Mouse (Mus musculus): ENCODE results near the gene Smarcd3. TPM values are rescaled to one million over a fixed set of nuclear protein-coding genes. Genes with fewer than 3 reads are reported as not detected.

Smarcd3 gene
- total RNA-seq, 2 experiments from 2014 or later: 93.6 to 103 TPM

DNA sequence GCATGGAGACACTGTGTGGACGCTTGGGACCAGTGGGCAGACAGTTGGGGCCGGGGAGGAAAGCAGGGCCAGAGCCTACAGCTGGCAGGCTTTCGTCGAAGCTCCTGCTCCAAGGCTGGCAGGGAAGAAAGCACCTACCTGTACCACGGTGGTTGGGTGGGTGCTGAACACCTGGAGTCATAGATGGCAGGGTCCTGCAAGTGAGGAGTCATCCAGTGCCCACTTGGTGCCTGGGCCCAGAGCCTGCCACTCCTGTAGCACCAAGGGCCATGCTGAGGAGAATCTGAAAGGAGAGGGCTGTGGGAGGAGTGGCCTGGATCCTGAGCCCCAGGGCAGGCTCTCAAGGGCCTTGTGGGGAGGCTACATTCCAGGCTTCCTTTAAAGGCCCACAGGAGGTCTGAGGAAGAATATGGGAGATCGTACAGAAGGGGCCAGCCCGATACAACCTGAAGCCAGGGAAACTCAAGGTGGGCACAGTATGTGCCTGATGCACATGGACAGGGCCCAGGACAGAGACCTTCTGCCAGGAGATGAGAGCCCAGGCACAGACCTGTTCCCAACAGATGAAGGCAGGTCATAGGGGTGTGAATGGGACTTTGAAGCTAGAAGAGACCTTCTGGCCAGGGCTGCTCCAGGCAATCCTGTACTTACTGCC lies 1.7 kb downstream of the Smarcd3 start:
- DNase-seq (ENCODE audit: low spot score in 2 of 2): no peak

DNA sequence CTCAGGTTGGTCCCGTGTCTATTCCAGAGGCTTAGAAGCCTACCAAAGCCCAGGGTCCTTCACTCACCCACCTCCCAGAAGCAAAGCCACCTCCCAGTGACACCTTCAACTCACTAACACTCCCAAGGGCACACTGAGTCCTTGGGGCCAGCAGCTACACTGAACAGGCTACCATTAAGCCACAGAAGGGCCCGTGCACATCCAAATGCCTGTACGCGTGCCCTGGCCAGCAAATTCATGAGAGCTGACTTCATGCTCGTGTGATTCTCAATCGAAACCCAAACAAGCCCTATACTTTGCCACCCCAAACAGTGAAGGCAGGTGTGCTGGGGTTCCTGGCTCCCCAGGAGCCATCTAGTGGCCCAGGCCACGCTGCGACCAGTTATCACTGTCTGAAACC lies 3.6 kb downstream of the Smarcd3 start:
- no peak for DNase-seq (ENCODE audit: low spot score in 2 of 2)

GRCm38 (mm10) chr5:24620116-24620515 lies 4.1 kb downstream of the Smarcd3 start:
- DNase-seq (ENCODE audit: low spot score in 2 of 2): no peak

- DNase-seq (ENCODE audit: low spot score in 2 of 2): no peak
Observed at GRCm38 (mm10) chr5:24618921-24619320, 5.3 kb downstream of the Smarcd3 start.

DNA sequence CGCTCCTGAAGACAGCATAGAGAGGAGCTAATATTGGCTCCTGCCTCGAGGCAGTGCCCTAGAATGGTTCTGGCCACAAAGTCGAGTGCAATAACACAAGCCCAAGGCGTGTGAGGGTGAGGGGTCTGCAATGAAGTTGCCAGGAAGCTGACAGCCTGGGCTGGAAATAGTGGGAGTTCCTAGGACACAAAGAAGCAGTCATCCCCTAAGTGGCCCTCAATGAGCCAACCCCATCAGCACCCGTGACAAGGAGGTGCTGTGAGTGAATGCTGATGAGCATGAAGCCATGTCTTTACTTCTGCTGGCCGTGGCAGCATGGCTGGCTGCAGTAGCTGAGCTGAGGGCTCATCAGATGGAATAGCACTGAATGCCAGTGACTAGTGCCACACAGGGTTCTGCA lies 9.1 kb downstream of the Smarcd3 start:
- DNase-seq (ENCODE audit: low spot score in 2 of 2): no peak

GRCm38 (mm10) chr5:24612302-24612649 lies 11.9 kb downstream of the Smarcd3 start:
- no peak for DNase-seq (ENCODE audit: low spot score in 2 of 2)

DNA sequence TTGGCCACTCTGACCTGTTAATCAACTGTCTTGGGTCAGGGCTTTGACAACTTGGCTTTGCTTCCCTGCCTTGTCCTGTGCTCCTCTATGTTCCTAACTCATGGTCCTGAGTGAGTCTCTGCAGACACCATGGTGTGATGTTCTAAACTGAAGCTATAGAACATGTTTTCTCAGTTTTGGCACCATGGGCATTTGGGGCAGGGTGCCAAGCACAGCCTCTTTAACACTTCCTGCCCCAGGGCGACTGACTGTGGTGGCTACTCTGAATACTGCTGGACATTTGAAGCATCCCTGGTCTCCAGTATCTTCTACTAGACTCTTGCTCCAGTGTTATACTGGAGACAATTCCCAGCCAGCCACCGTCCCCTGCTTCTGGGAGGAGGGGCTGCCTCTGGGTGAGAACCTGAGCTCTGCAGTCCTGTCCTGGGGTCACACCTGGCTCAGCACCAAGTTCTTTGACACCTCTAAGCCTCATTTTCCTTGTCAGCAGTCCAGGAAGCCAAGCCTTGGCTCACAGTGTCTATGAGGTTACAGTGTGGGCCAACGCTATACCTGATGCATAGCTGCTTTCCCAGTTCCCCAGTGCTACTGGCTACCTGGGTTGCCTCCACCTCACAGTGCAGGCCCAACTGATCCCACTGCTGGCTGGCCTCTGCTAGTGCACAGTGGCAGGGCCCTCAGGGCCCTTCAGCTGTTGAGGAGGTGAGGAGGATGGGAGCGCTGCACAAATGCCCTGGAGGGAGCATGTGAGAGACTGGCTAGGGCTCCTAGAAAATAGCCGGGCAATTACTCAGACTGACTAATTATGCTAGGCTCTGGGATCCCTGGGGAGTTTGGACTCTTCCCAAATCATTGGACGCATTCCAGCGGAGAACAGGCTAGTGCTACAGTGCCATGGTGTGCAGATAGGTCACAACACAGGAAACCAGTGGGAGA lies 12.6 kb downstream of the Smarcd3 start:
- peak in 1 of 2 experiments; percentile 38 for DNase-seq (ENCODE audit: low spot score in 2 of 2)

DNA sequence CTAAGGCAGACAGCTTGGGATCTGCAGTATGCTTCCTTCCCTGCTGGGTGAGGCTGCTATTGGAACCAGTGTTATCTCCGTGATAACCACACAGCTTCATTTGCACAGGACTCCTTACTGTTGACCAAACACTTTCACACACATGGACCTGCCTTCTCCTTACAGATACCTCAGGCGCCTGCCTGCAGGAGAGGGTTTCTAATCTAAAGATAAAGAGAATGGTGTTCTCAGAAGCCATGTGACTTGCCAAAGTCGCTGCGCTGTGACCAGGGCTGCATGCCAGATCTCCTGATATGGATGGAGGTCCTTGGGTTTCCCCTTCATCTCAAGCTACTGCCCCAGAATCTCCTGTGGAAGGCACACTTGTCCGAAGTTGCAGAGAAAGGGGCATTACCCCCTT lies 14.8 kb downstream of the Smarcd3 start:
- no peak for DNase-seq (ENCODE audit: low spot score in 2 of 2)

DNA sequence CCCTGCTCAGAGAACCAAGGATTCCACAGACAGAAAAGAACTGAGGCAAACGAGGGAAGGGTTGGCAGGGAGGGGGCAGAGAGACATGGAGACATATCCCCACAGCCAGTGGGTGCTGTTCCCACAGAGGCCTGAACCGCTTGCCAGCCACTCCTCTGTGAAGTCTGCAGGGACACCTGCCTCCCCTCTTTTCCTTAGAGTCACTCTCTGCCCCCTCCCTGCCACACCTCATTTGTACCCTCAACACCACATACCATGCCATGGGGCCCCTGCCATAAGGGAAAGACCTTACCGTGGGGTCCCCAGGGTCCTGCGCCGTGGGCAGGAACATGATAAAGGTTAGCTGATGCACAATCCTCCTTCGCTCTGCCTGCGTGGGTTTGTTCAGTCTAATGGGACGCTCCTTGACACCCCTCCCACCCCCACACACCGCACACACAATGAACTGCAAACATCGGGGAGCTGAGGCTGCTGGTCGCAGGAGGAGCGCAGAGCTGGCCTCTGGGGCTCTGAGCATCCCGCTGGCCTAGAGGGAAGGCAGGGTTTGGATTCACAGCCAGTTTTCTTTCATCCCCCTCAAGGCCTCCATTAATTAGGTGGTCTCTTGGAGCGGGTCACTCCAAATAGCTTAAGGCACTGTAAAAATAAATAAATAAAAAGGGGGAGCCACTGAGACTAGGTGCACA lies 18.1 kb downstream of the Smarcd3 start:
- no peak for DNase-seq (ENCODE audit: low spot score in 2 of 2)

DNA sequence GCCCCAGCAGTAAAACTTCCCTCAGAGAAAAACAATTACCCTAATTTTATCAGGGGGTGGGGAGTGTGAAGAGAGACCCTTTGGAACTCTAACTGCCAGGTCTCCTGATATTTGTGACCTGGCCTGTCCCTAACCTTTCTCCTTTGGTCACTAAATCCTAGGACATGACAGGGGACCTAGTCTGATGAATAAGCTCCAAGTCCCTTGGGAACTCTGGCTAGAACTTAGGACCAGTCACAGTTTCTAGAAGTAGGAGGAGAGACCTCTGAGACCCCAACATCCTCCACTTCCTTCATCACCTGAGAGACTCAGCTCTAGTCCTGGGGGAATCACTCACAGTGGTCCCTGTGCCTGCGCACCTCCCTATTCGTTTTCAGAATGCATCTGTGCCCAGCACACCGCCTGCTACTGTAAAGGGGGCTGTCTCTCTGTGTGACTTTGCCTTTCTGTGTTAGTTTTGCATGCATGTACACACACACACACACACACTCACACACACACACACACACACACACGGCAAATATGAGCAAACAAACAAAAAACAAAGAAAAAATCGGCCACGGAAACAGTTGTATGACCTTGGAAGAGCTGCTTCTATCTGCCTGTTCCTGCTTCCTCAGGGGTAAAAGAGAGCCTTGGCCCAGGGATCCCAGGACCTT lies 18.8 kb downstream of the Smarcd3 start:
- peak in 1 of 2 experiments; percentile 1 for DNase-seq (ENCODE audit: low spot score in 2 of 2)

GRCm38 (mm10) chr5:24604656-24605100 lies 19.5 kb downstream of the Smarcd3 start:
- DNase-seq (ENCODE audit: low spot score in 2 of 2): peak; percentile 70 to 78

- DNase-seq (ENCODE audit: low spot score in 2 of 2): peak in 1 of 2 experiments; percentile 5
Observed at GRCm38 (mm10) chr5:24604080-24604655, 20.0 kb downstream of the Smarcd3 start.

DNA sequence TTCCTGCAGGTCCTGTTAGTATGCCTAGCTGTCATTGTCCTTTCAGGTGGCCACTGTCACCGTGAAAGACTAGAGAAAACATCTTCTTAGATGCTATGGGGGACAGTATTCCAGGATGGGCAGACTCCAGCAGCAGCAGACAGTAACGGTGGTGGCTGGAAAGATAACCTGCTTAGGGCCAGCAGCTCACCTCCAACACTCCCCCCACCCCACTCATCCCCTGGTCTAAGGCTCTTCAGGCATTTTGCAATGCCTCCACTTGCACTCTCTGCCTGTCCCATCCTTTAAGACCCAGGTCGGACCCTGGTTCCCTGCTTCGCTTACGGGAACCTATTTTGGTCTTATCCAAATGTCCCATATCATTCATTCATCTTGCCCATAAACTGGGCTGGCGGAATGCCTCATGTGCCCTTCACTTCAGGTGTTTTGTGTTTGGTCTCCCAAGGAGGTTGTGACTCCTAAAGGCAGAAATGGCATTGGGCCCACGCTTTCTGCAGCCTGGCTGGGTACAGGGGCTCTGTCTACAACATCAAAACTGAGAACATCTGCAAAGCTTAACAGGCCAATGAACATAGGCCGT lies 20.7 kb downstream of the Smarcd3 start:
- DNase-seq (ENCODE audit: low spot score in 2 of 2): peak in 1 of 2 experiments; percentile 2

DNA sequence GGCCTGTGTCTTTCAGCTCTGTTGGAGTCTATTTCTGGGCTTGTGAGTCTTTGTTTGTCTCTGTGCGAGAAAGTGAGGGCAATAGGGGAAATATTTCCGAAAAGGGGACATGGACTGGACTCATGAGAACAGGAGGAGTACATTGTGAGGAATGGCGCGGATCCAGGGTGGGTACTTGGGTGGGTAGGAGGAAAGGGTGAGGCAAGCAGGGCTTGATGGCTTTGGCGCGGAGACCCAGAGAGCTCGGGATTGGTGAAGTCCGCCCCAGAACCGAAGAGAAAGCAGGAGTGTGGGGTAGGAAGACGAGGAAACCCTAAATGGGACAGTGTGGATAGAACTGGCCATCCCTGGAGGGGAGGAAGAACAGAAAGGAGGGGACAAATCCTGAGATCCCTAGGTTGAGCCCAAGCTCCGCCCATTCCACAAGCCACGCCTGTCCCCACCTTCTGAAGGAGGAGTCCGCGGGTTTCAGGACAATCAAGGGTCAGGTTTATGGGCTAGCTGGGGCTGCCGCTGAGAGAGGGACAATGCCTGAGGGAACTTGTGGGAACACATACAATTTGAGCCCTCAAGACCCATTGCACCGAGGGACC lies 21.4 kb downstream of the Smarcd3 start:
- peak in 1 of 2 experiments; percentile 45 for DNase-seq (ENCODE audit: low spot score in 2 of 2)

DNA sequence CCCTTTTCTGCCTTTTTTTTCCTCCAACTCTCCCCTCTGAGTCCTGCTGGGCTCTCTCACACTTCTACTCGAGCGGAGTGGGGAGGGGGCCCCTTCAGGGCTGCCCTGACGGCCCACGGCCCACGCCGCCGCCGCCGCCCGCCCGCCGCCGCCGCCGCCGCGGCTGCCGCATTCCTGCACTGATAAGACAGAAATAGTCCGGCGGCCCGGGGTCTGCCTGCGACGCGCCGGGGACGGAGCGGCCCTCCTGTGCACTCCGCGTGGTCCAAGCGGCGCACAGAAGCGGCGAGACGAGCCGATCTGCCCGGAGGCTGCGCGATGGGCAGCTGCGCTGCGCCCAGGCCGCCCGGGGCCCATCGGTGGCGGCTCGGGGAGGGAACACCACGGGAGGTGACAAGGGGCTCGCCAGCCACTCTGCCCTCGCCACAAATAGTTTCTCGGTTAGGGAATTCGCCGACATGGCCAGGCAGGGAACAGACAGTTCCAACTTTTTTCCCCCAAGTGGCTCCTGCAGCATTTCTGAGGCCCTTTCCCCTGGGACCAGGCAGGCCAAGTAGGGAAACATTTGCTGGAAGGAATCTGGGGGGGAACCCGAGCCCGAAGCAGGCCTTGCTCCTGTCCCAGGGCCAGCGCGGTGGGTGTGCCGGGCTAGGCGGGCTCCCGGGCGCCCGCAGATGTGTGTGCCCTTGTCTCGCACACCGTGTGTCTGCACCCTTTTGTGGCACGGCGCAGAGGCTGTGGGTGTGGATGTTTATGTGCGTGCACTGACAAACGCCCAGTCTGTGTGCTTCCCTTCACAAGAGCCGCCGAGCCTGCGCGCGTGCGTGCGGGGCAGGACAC lies 22.1 kb downstream of the Smarcd3 start:
- DNase-seq (ENCODE audit: low spot score in 2 of 2): peak; percentile 25 to 53

- DNase-seq (ENCODE audit: low spot score in 2 of 2): peak in 1 of 2 experiments; percentile 11
Observed at GRCm38 (mm10) chr5:24601071-24601835, 23.0 kb downstream of the Smarcd3 start.

DNA sequence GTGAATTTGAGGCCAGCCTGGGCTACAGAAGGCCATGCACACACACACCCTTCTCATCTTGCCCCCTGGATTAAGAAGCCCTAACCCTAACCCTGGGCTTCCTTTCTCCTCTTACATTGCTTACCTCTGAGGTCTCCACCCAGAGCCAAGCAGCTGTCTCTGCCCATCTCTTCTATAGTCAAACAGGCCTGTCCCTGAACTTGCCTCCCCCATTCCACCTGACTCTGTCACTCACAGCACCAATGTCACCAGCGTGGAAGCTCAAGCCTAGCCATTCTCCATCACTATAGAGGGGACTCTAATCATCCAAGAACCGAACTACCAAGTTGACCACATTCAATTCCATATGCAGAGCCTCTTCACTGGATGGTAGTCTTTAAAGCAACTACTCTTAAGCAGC lies 24.0 kb downstream of the Smarcd3 start:
- no peak for DNase-seq (ENCODE audit: low spot score in 2 of 2)

DNA sequence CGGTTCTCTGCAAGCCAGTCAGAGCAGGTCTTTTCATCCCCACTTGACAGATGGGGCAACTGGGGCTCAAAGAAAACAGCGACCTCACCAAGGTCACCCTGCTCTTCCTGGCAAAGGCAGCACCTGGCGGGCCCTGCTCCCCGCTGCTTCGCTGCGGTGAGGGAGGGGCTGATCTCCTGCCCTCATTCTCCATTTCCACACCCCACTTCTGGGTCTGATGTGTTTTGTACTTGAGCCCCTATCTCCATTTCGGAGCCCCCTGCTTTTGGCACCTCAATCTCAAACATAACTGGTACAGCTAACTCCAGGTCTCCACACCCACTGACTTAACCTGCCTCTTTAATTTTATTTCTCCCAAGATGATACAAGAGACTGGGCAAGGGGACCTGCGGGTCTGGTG lies 25.1 kb downstream of the Smarcd3 start:
- DNase-seq (ENCODE audit: low spot score in 2 of 2): no peak

Data from left cerebral cortex, adult 18-20 months (tissue).